Mouse (Mus musculus) macrophage (primary cell): ENCODE results near the gene Eid3. TPM values are rescaled to one million over a fixed set of nuclear protein-coding genes. Genes with fewer than 3 reads are reported as not detected.

ENCODE experiments used
- H3K27ac ChIP-seq: fragments of 350-480 bp; formaldehyde crosslinking; 2 replicates; pipeline ENCODE4 v1.9.0; 2021
- H3K36me3 ChIP-seq: fragments of 350-480 bp; formaldehyde crosslinking; 2 replicates; pipeline ENCODE4 v1.9.0; 2021; ENCODE audit errors: inconsistent target
- H3K4me3 ChIP-seq: fragments of 350-480 bp; formaldehyde crosslinking; 2 replicates; pipeline ENCODE4 v1.9.0; 2021; ENCODE audit errors: inconsistent target
- H3K79me2 ChIP-seq: fragments of 350-480 bp; formaldehyde crosslinking; 2 replicates; pipeline ENCODE4 v1.9.0; 2021; ENCODE audit errors: inconsistent target
- WGBS: methylation state at CpG from one replicate; pipeline ENCODE4 v1.1.7; 2026; ENCODE audit warnings: inconsistent platforms; ENCODE audit not compliant: missing documents; 5-methylcytosine and 5-hydroxymethylcytosine counted together
- polyA plus RNA-seq: library from polyadenylated mRNA; stranded (reverse); fragments of 250-400 nt; gene quantifications from 3 replicates; pipeline ENCODE4 v1.2.4, GENCODE M21; 2018; ENCODE audit warnings: inconsistent platforms

Gene Eid3
- polyA plus RNA-seq, 1 experiment from 2014 or later, result 0.26 TPM

GRCm38 (mm10) chr10:82909382-82909781, 43.0 kb downstream of the Eid3 start:
- Histone ChIP-seq H3K36me3 (no peaks in the 10 kb centered on the region), H3K4me3 (no peak overlapping the region), H3K27ac (no peak overlapping the region), H3K79me2 (no peaks in the 10 kb centered on the region)
- 16% methylated on average over 9 of the region's 9 CpGs for WGBS

GRCm38 (mm10) chr10:82910198-82910597, 43.8 kb downstream of the Eid3 start:
- Histone ChIP-seq H3K79me2 (no peaks in the 10 kb centered on the region), H3K4me3 (no peak overlapping the region), H3K27ac (no peak overlapping the region), H3K36me3 (no peaks in the 10 kb centered on the region)
- WGBS, result 69% methylated on average over 3 of the region's 3 CpGs

- 90% methylated on average over 4 of the region's 4 CpGs for WGBS
- H3K27ac ChIP-seq, result no peak overlapping the region
- no peaks in the 10 kb centered on the region for H3K36me3 ChIP-seq
- H3K79me2 ChIP-seq, result no peaks in the 10 kb centered on the region
- H3K4me3 ChIP-seq, result no peak overlapping the region
These were observed 46.8 kb downstream of the Eid3 start for GRCm38 (mm10) chr10:82913238-82913637.

GRCm38 (mm10) chr10:82913772-82914171, 47.3 kb downstream of the Eid3 start:
- WGBS, result 54% methylated on average over 6 of the region's 6 CpGs
- Histone ChIP-seq H3K79me2 (no peaks in the 10 kb centered on the region), H3K36me3 (no peaks in the 10 kb centered on the region), H3K4me3 (no peak overlapping the region), H3K27ac (peak overlapping the region; percentile 61)

Other genes with a start within 250 kb of the Eid3 start
- 4.5 to 16.5 TPM (median 14.1 TPM) in 3 replicates for gene 1190007I07Rik, start 243.4 kb upstream of the Eid3 start, polyA plus RNA-seq
- gene Tdg, start 236.8 kb upstream of the Eid3 start, polyA plus RNA-seq, result 18.3 to 25.9 TPM (median 18.9 TPM) in 3 replicates
- gene Glt8d2, start 176.0 kb upstream of the Eid3 start, polyA plus RNA-seq, result not detected in 3 replicates
- 8.0 to 11.4 TPM (median 10.5 TPM) in 3 replicates for gene Hcfc2, start 170.5 kb upstream of the Eid3 start, polyA plus RNA-seq
- gene Nfyb, start 102.5 kb upstream of the Eid3 start, polyA plus RNA-seq, result 8.4 to 14.1 TPM (median 8.8 TPM) in 3 replicates
- gene Txnrd1, start 32.7 kb upstream of the Eid3 start, polyA plus RNA-seq, result 84.0 to 182 TPM (median 96.0 TPM) in 3 replicates
- 6.2 to 18.4 TPM (median 10.6 TPM) in 3 replicates for gene Chst11, start 118.9 kb downstream of the Eid3 start, polyA plus RNA-seq